Mouse (Mus musculus): ENCODE measurements around the gene Raph1. TPM values are rescaled to one million over a fixed set of nuclear protein-coding genes. Genes with fewer than 3 reads are reported as not detected.
A peak's percentile ranks its signal among the peaks of the same experiment; 100 is the strongest.

The Raph1 gene
- total RNA-seq, 2 experiments from 2014 or later: 64.2 to 64.5 TPM

DNA sequence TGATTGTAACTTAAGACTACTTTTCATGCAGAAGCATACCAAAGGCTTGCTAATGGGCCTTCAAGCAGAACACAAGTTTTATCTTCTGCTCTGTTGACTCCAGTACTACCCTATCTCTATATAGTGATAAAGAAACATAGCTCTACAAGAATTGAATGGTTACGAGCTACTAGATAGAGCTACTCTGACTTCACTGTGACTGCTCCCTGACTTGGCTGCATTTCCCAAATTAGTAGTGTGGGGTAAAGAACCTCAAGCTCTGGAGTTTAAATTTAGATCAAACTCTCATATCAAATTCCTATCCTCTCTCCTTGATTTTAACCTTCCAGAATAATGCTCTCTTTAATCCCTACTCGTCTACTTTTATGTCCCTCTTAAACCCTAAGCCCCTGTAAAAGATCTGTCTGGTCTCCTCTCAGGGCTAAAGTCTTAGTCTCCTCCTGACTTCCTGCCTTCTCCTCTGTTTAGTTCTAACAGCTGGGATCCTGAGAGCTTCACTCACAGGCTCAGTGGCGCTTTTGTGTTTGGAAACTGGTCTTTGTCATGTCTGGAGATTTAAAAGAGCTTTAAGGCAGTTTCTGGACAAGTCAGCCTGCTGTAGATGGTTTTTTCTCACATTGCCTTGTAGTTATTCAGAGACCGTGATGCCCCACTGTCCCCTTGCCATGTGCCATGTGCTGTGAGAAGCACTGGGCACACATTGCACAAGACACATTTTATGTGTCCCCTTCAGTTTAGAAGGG, 22.2 kb upstream of the Raph1 start:
- no peak for DNase-seq (ENCODE audit: low spot score in 2 of 2)
- no peak overlapping the region for H3K27ac ChIP-seq
- TF ChIP-seq CTCF (conservative IDR thresholded peaks at IDR 0.05): no peak

DNA sequence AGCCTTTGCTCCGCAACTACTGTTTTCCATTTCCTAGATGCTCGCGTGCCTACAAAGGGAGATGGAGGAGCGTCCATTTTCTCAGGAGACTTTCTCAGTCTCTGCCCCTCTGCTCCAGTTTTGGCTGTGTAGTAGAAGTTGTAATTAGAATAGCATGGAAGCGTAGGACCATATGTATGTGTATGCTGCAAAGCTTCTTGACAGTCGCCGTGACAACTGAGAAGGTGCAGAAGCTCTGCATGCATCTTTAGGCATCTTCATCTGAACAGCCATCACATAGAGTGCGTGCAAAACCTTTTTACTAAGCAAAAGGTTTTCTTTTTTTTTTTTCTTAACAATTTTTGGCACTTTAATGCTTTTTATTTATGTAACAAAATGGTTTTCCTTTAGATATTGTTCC, 14.1 kb upstream of the Raph1 start:
- TF ChIP-seq CTCF (conservative IDR thresholded peaks at IDR 0.05): no peak
- DNase-seq (ENCODE audit: low spot score in 2 of 2): no peak
- no peak overlapping the region for H3K27ac ChIP-seq
- no peak overlapping the region for H3K4me3 ChIP-seq

More for the DNA sequence above, 22.2 kb upstream of the Raph1 start:
- H3K4me3 ChIP-seq: no peak overlapping the region

DNA sequence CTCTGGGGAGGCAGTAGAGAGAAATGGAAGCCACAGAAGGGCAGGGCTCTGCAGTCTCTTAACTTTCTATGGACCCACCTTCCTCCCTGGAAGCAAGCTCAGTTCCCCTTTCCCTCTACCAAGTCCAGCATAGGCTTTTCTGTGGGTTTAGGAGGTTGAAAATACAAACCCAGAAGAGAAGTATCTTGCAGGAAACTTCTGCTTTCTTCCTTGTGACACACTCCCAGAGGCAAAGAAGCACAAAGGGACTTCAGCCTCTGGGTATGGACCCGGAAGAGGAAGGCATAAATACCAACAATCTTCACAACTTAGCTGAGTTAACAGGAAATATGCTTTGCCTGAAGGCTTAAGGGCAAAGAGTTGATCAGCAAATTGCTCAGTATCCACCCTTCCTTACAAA, 13.0 kb upstream of the Raph1 start:
- Histone ChIP-seq H3K27ac (no peak overlapping the region), H3K4me3 (no peak overlapping the region)
- no peak for TF ChIP-seq CTCF (conservative IDR thresholded peaks at IDR 0.05)
- no peak for DNase-seq (ENCODE audit: low spot score in 2 of 2)

DNA sequence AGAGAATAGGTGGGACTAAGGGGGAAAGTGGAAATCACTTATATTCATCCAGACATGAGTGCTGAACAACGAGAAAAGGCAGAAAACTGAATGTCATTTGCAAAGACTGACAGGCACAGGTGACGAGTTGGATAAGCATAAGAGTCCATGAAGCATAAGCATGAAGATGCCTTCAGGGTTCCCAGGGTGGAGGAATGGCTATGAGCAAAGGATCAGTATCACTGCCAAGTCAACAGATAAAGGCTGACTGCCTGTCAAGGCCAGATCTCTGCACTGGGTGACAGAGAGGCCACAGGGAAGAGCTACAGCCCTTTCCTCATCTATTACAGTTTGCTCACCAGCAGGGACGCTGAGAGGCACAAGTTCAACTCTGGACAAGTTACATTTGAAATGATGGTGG, 5.8 kb upstream of the Raph1 start:
- Histone ChIP-seq H3K4me3 (no peak overlapping the region), H3K27ac (no peak overlapping the region)
- TF ChIP-seq CTCF (conservative IDR thresholded peaks at IDR 0.05): no peak
- DNase-seq (ENCODE audit: low spot score in 2 of 2): no peak

DNA sequence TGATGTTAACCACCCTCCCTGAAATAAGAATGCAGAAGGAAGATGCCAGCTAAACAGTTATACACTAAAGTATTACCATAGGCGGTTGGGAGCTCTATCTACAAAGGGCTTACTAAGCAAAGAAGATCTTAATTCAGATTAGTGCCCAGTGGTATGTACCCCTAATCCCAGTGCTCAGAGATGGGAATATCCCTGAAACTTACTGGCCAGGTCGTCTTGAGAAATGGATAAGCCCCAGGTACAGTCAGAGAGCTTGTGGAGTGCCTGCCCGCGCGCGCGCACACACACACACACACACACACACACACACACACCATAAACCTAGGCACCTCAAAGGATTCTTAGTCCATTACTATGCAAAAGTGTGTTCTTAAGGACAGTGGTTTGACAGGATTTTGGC, 2.8 kb upstream of the Raph1 start:
- Histone ChIP-seq H3K4me3 (no peak overlapping the region), H3K27ac (no peak overlapping the region)
- TF ChIP-seq CTCF (conservative IDR thresholded peaks at IDR 0.05): no peak
- no peak for DNase-seq (ENCODE audit: low spot score in 2 of 2)

DNA sequence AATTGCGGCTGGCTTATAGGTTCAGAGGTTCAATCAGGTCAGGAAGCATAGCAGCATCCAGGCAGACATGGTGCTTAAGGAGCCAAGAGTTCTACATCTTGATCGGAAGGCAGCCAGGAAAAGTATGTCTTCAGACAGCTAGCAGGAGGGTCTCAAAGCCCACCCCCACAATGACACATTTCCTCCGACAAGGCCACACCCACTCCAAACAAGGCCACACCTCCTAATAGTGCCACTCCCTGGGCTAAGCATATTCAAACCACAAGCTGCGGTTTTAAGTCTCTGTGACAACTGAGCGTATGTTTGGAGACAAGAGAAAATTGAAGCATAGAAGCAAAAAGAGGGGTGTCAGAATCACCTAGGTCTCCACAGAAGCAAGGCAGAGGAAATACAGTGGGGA, 2.3 kb upstream of the Raph1 start:
- no peak for DNase-seq (ENCODE audit: low spot score in 2 of 2)
- Histone ChIP-seq H3K27ac (no peak overlapping the region), H3K4me3 (no peak overlapping the region)
- TF ChIP-seq CTCF (conservative IDR thresholded peaks at IDR 0.05): no peak

DNA sequence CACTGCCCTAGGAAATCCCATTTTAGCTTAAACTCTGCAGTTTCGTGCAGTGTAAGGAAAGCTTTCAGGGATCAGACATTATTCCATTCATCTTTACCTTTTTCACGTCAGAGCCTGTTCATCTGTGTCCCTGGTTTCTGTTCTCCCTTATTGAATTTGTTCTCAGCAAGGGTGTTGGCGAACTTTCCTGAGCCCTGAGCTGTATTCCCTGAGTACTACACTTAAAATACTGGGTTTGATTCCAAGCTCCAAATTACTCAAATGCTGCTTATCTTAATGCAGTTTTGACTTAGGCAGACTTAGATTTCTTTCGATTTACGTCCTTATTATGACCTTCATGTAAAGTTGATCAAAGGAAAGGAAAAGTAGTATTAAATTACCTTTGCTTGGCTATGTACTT, 417 bp upstream of the Raph1 start:
- Histone ChIP-seq H3K27ac (peak overlapping the region; percentile 95), H3K4me3 (peak overlapping the region; percentile 96)
- DNase-seq (ENCODE audit: low spot score in 2 of 2): no peak
- no peak for TF ChIP-seq CTCF (conservative IDR thresholded peaks at IDR 0.05)

DNA sequence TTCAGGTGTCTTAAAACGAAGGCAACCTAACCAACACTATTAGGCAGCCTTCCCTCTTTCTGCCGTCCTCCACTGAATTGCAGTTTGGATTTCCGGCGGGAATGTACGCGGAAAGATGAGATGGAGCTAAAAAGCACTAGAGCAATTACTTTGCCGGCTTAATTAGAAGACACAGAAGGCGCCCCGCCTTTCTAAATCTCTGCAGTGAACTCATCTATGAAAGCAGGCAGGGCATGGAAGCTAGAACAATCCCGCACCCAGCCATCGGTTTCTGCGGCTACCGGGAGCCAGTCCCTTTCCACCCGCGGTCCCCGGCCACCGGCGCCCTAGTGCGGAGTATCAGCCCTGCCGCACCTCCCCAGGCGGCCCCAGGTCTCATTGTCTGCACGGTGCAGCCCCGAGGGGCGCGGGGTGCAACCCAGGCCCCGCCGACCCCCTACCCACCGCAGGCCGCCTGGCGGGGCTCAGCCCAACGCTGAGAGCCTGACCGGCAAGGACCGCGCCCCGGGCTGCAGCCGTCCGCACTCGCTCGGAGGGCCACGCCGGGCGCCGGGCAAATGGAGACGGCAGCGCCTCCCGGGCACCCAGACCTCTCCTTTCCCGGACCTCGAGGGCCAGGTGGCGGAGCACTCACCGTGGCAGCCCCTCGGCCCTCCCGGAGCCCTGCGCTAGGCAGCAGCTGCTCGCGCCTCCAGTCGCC, 823 bp downstream of the Raph1 start:
- peak overlapping the region; percentile 95 for H3K27ac ChIP-seq
- TF ChIP-seq CTCF (conservative IDR thresholded peaks at IDR 0.05): no peak
- peak overlapping the region; percentile 96 for H3K4me3 ChIP-seq
- peak; percentile 17 to 21 for DNase-seq (ENCODE audit: low spot score in 2 of 2)

DNA sequence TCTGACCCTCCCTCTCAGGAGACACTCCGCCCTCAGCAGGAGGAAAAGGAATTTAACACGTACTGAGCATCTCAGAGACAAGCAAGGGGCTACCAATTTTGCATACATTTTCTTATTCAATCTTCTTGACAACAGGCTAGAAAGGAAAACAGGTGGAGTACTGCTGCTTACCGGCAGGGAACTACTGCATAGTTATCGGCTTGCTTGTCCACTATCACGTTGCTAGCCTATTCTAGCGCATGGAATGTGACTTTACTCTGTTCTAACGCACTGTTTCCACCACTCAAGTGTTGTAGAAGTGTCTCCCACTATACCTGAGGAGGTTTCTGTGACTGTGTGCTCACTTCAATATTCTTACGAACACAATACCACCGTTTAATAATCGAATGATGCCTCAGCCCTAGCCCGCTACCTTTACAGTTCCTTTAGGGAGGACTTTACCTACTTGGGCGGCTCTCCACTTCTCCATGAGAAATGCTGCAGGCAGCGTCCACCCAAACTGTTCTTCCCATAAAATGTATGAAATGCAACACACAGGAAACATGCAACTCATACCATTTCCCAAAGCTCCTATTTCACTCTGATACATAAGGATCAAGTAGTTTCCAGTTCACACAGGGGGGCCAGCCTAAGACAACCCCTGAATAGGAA, 1.5 kb downstream of the Raph1 start:
- peak; percentile 68 for TF ChIP-seq CTCF (conservative IDR thresholded peaks at IDR 0.05)
- Histone ChIP-seq H3K27ac (peak overlapping the region; percentile 95), H3K4me3 (peak overlapping the region; percentile 96)
- no peak for DNase-seq (ENCODE audit: low spot score in 2 of 2)

DNA sequence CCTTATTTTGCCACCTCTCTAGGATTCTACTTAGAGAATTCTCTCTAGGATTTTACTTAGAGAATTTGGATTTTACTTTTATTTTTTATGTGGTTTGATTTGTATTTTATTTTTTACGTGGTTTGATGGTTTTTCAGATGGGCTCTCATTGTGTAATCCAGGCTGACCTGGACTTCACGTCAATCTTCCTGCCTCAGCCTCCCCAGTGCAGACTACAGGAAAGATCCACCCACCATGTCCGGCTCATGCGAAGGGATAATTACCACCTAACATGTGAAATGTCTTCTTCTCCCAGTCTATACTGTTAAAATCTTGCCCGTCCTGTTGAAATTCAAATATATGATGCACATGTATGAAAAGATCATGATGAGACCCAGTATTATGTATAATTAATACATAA, 2.2 kb downstream of the Raph1 start:
- Histone ChIP-seq H3K4me3 (peak overlapping the region; percentile 96), H3K27ac (0 out of 2 replicates have a peak overlapping the region, but pooled peaks have one; percentile 7)
- no peak for DNase-seq (ENCODE audit: low spot score in 2 of 2)
- no peak for TF ChIP-seq CTCF (conservative IDR thresholded peaks at IDR 0.05)

DNA sequence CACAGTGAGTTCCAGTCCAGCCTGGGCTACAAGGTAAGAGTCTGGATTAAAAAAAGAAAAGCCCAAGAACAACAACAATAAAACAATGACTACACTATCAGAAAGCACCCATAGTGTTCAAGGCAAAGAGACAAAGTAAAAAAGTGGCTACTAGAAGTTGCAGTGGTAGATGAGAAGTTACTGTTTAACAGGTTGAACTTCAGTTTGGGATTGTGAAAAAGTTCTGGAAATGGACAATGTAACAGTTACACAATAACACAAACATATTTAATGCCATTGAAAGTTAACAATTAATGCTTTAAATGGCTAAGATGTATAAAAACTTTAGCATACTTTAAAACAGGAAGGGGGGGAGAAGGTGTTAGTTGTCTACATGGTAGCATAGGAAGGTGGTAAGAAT, 3.9 kb downstream of the Raph1 start:
- TF ChIP-seq CTCF (conservative IDR thresholded peaks at IDR 0.05): no peak
- Histone ChIP-seq H3K27ac (no peak overlapping the region), H3K4me3 (no peak overlapping the region)
- DNase-seq (ENCODE audit: low spot score in 2 of 2): no peak

DNA sequence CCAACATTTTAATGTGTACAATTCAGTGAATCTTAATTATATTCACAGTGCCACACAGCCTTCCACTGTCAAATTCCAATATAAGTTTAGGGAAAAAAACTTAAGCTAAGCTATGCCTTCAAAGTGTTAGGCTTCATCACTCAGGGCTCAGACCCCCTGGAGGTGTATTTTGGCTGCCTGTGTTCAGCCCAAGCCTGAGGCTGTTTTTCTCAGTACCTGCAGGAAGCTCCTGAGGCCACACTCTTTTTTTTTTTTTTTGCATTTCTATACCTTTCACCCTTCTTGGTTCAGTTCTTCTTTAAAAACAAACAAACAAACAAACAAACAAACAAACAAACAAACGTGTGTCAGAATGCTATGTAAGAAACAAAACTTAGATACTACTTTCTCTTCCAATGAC, 23.2 kb downstream of the Raph1 start:
- H3K27ac ChIP-seq: no peak overlapping the region
- DNase-seq (ENCODE audit: low spot score in 2 of 2): no peak
- no peak for TF ChIP-seq CTCF (conservative IDR thresholded peaks at IDR 0.05)
- H3K4me3 ChIP-seq: no peak overlapping the region

DNA sequence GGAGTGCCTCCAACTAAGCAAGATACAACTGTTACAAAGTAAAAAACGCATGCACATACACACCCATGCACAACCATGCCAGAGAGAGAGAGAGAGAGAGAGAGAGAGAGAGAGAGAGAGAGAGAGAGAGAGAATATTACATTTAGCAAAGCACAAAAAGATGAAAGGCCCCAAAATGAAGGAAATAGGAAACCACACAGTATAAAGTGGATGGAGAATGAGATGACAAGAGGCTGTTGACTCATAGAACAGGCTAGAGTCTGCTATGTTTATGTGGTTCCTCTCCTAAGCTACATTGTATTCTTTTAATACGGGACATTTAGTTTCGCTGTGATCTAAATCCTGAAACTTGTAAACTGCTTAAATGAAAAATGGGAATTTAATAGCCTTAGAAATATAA, 27.6 kb downstream of the Raph1 start:
- no peak overlapping the region for H3K27ac ChIP-seq
- no peak for TF ChIP-seq CTCF (conservative IDR thresholded peaks at IDR 0.05)
- DNase-seq (ENCODE audit: low spot score in 2 of 2): no peak
- H3K4me3 ChIP-seq: no peak overlapping the region
